Mouse (Mus musculus) layer of hippocampus, adult 2 months (tissue): ENCODE results near the gene Fbxl12. TPM values are rescaled to one million over a fixed set of nuclear protein-coding genes. Genes with fewer than 3 reads are reported as not detected.
A peak's percentile ranks its signal among the peaks of the same experiment; 100 is the strongest.
"Not testable (repeated sequence)": the region's sequence is repeated elsewhere in the genome, so short reads cannot be mapped to it uniquely, and the experiment has no call there.

Experiments used
- DNase-seq, 2 experiments: peaks; one replicate each; pipeline ENCODE4 v3.0.0; 2022; ENCODE audit warnings: low spot score in 2 of 2
- H3K27ac ChIP-seq: fragments of 200-600 bp; 2 replicates; pipeline ENCODE4 v1.8.1; 2022
- H3K4me3 ChIP-seq: fragments of 200-600 bp; 2 replicates; pipeline ENCODE4 v1.8.1; 2022; ENCODE audit warnings: mild to moderate bottlenecking
- CTCF ChIP-seq: fragments of 200-600 bp; conservative IDR thresholded peaks from 2 replicates; pipeline ENCODE4 v1.8.1; 2022; ENCODE audit warnings: antibody characterized with exemption, mild to moderate bottlenecking, moderate library complexity
- total RNA-seq, 2 experiments: library from RNA; stranded (reverse); gene quantifications; 2 replicates each; pipeline ENCODE4 v1.2.3; 2021

The Fbxl12 gene
- total RNA-seq, 2 experiments from 2014 or later, result 25.5 to 27.7 TPM

GRCm38 (mm10) chr9:20642896-20643466, 1.6 kb downstream of the Fbxl12 start:
- Histone ChIP-seq H3K4me3 (peak overlapping the region; percentile 94), H3K27ac (peak overlapping the region; percentile 94; the same call in 1 of the 2 replicates)
- peak; percentile 46 for TF ChIP-seq CTCF
- peak; percentile 67 to 78 for DNase-seq

GRCm38 (mm10) chr9:20642101-20642895, 2.3 kb downstream of the Fbxl12 start, which contains the start of gene Ubl5:
Ubl5 (plus strand) TSS chr9:20642878.
- no peak for DNase-seq
- TF ChIP-seq CTCF, result no peak
- peak within 1 kb of the TSS; percentile 94 for H3K4me3 ChIP-seq
- H3K27ac ChIP-seq, result peak within 1 kb of the TSS; percentile 94; the same call in 1 of the 2 replicates

- no peak for TF ChIP-seq CTCF
- peak overlapping the region; percentile 94 for H3K4me3 ChIP-seq
- H3K27ac ChIP-seq, result no peak overlapping the region
- DNase-seq, result no peak
Measured at GRCm38 (mm10) chr9:20641501-20641900, 3.1 kb downstream of the Fbxl12 start.

- no peak overlapping the region for H3K4me3 ChIP-seq
- TF ChIP-seq CTCF, result no peak
- no peak overlapping the region for H3K27ac ChIP-seq
- no peak for DNase-seq
Measured at GRCm38 (mm10) chr9:20639486-20639885, 5.1 kb downstream of the Fbxl12 start.

GRCm38 (mm10) chr9:20638552-20638951, 6.0 kb downstream of the Fbxl12 start:
- peak in 1 of 2 experiments; percentile 11 for DNase-seq

GRCm38 (mm10) chr9:20636790-20637189, 7.8 kb downstream of the Fbxl12 start:
- H3K27ac ChIP-seq, result no peak overlapping the region
- H3K4me3 ChIP-seq, result no peak overlapping the region
- peak in 1 of 2 experiments; percentile 5 for DNase-seq
- no peak for TF ChIP-seq CTCF

More at GRCm38 (mm10) chr9:20638552-20638951, 6.0 kb downstream of the Fbxl12 start:
- Histone ChIP-seq H3K4me3 (no peak overlapping the region), H3K27ac (no peak overlapping the region)
- TF ChIP-seq CTCF, result no peak

GRCm38 (mm10) chr9:20636256-20636655, 8.3 kb downstream of the Fbxl12 start:
- Histone ChIP-seq H3K27ac (no peak overlapping the region), H3K4me3 (no peak overlapping the region)
- DNase-seq, result no peak
- TF ChIP-seq CTCF, result no peak

GRCm38 (mm10) chr9:20635676-20636075, 8.9 kb downstream of the Fbxl12 start:
- not testable (repeated sequence) for DNase-seq, H3K4me3 ChIP-seq, H3K27ac ChIP-seq

GRCm38 (mm10) chr9:20631332-20631731, 13.2 kb downstream of the Fbxl12 start:
- TF ChIP-seq CTCF, result no peak
- no peak overlapping the region for H3K27ac ChIP-seq
- H3K4me3 ChIP-seq, result no peak overlapping the region
- DNase-seq, result no peak

GRCm38 (mm10) chr9:20616685-20617084, 27.9 kb downstream of the Fbxl12 start:
- Histone ChIP-seq H3K27ac (no peak overlapping the region), H3K4me3 (no peak overlapping the region)
- DNase-seq, result peak in 1 of 2 experiments; percentile 1
- TF ChIP-seq CTCF, result no peak

GRCm38 (mm10) chr9:20611976-20612375, 32.6 kb downstream of the Fbxl12 start:
- no peak overlapping the region for H3K27ac ChIP-seq
- DNase-seq, result no peak
- H3K4me3 ChIP-seq, result no peak overlapping the region
- TF ChIP-seq CTCF, result no peak

- DNase-seq, result no peak
- Histone ChIP-seq H3K4me3 (no peak overlapping the region), H3K27ac (no peak overlapping the region)
- peak; percentile 31 for TF ChIP-seq CTCF
Measured at GRCm38 (mm10) chr9:20609831-20610464, 34.6 kb downstream of the Fbxl12 start.
